Mouse (Mus musculus): ENCODE results near the gene Klhl35. TPM values are rescaled to one million over a fixed set of nuclear protein-coding genes. Genes with fewer than 3 reads are reported as not detected.

Gene Klhl35
- polyA plus RNA-seq, 1 experiment from 2014 or later = 0.09 TPM

DNA sequence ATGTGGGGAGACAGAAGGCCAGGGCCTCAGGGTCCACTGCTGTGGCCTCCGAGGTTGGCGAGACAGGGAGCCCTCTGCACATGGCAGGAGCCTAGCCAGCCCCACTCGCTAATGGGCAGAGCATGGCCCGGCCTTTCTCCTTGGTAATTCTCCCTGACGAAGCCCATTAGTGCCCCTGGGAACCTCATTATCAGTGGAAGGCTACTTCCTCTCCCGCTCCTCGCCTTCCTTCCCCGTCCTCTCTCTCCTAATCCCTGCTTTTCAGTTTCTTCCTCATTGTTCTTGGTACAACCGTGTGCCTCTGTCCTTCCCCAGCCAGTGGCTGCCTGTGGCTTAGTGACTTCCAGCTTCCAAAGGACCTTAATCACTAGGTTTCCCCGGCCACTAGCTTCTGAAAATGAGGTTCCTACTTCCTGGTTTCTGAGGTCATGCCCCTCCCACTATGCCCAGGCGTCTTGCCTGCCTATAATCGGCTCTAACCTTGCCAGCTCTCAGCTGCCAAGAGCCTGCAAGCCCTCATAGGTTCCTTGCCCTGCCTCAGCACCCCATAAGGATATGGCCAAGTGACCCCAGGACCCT is 31.0 kb upstream of the Klhl35 start:
- 0 out of 2 replicates have a peak overlapping the region, but pooled peaks have one; percentile 5 for H3K4me3 ChIP-seq (replicated peaks)
- no peaks in the 10 kb centered on the region; the same call in 1 of the 2 replicates for H3K27me3 ChIP-seq
- no peak overlapping the region for H3K27ac ChIP-seq (replicated peaks)
- H3K9me3 ChIP-seq (replicated peaks) = no peaks in the 10 kb centered on the region
- H3K4me2 ChIP-seq = peak overlapping the region; percentile 35
- H3K9ac ChIP-seq = no peak overlapping the region
- WGBS (ENCODE audit: insufficient replicate concordance) = 16% methylated on average over 12 of the region's 12 CpGs
- H3K36me3 ChIP-seq (replicated peaks) = no peaks in the 10 kb centered on the region
- ATAC-seq (ENCODE audit: insufficient read depth) = no peak
- H3K4me1 ChIP-seq (replicated peaks) = peaks cover 16% of the 10 kb centered on the region; the same call in 1 of the 2 replicates

- Histone ChIP-seq H3K9me3 (replicated peaks) (no peaks in the 10 kb centered on the region), H3K4me3 (replicated peaks) (no peak overlapping the region), H3K36me3 (replicated peaks) (no peaks in the 10 kb centered on the region)
Observed at GRCm38 (mm10) chr7:99436530-99436929, 29.3 kb upstream of the Klhl35 start.

GRCm38 (mm10) chr7:99438881-99439280 is 26.9 kb upstream of the Klhl35 start:
- Histone ChIP-seq H3K4me1 (replicated peaks) (0 out of 2 replicates have a peak, but pooled peaks cover 5% of the 10 kb centered on the region), H3K27me3 (no peaks in the 10 kb centered on the region; the same call in 1 of the 2 replicates), H3K9me3 (replicated peaks) (no peaks in the 10 kb centered on the region), H3K27ac (replicated peaks) (no peak overlapping the region), H3K4me2 (no peak overlapping the region), H3K4me3 (replicated peaks) (no peak overlapping the region), H3K36me3 (replicated peaks) (no peaks in the 10 kb centered on the region), H3K9ac (no peak overlapping the region)
- no peak for ATAC-seq (ENCODE audit: insufficient read depth)
- WGBS (ENCODE audit: insufficient replicate concordance) = 67% methylated on average over 10 of the region's 10 CpGs

More at GRCm38 (mm10) chr7:99436530-99436929, 29.3 kb upstream of the Klhl35 start:
- Histone ChIP-seq H3K9ac (no peak overlapping the region), H3K27me3 (no peaks in the 10 kb centered on the region; the same call in 1 of the 2 replicates), H3K4me1 (replicated peaks) (peaks cover 16% of the 10 kb centered on the region; the same call in 1 of the 2 replicates), H3K27ac (replicated peaks) (no peak overlapping the region), H3K4me2 (no peak overlapping the region)
- WGBS (ENCODE audit: insufficient replicate concordance) = 39% methylated on average over 4 of the region's 4 CpGs
- no peak for ATAC-seq (ENCODE audit: insufficient read depth)

DNA sequence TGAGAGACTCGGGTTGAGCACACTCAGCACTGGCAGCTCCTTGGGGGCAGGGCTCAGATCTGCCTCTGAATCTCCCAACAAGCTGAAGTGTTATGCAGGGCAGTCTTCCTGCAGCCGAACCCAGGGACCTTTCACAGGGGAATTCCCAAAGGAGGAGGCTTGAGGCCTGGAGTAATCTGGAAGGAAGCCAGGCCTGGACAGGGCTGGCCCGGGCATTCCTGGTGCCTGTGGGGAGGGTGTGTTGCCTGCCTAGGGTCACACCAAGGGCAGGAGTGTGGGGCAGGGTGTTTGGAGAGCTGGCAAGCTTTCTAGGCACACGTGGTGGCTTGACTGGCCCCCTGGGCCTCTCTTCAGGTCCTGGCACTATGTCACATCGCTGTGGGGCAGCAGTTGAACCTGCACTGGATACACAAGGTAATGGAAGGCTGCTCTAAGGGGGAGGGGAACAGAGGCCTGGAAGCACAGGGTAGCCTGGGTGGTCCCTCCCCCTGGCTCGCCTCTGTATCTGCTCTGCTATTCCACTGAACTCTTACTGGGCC is 24.2 kb upstream of the Klhl35 start:
- WGBS (ENCODE audit: insufficient replicate concordance) = 45% methylated on average over 6 of the region's 6 CpGs
- Histone ChIP-seq H3K4me2 (no peak overlapping the region), H3K9me3 (replicated peaks) (no peaks in the 10 kb centered on the region), H3K36me3 (replicated peaks) (no peaks in the 10 kb centered on the region), H3K27me3 (no peaks in the 10 kb centered on the region; the same call in 1 of the 2 replicates), H3K4me1 (replicated peaks) (no peaks in the 10 kb centered on the region), H3K9ac (no peak overlapping the region), H3K4me3 (replicated peaks) (no peak overlapping the region), H3K27ac (replicated peaks) (no peak overlapping the region)
- no peak; the same call in 1 of the 2 replicates for ATAC-seq (ENCODE audit: insufficient read depth)

DNA sequence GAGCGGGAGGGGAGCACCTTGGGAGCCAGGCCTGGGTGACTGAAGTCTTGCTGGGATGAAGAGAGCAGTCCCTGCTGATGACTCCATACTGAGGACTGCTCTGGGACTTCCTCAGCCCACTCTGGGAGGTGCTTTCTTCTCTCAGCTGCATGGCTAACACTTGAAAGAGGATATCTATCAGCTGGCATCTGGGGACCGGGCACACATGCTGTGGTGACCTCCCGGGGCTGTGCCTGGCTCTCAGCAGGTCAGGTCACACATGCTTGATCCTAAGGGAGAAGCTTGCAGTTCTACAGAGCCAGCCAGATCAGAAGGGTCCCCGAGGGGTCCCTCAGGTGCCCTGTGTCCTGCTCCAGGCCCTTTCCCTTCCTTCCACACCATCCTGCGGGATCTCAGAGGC is 22.6 kb upstream of the Klhl35 start:
- 58% methylated on average over 5 of the region's 5 CpGs for WGBS (ENCODE audit: insufficient replicate concordance)
- H3K4me2 ChIP-seq = no peak overlapping the region
- no peak overlapping the region for H3K4me3 ChIP-seq (replicated peaks)
- no peaks in the 10 kb centered on the region for H3K9me3 ChIP-seq (replicated peaks)
- H3K9ac ChIP-seq = no peak overlapping the region
- no peaks in the 10 kb centered on the region; the same call in 1 of the 2 replicates for H3K27me3 ChIP-seq
- no peak overlapping the region for H3K27ac ChIP-seq (replicated peaks)
- H3K36me3 ChIP-seq (replicated peaks) = no peaks in the 10 kb centered on the region
- no peaks in the 10 kb centered on the region for H3K4me1 ChIP-seq (replicated peaks)
- ATAC-seq (ENCODE audit: insufficient read depth) = no peak

- ATAC-seq (ENCODE audit: insufficient read depth) = no peak
- 48% methylated on average over 6 of the region's 6 CpGs for WGBS (ENCODE audit: insufficient replicate concordance)
Observed at GRCm38 (mm10) chr7:99444012-99444411, 21.8 kb upstream of the Klhl35 start.

DNA sequence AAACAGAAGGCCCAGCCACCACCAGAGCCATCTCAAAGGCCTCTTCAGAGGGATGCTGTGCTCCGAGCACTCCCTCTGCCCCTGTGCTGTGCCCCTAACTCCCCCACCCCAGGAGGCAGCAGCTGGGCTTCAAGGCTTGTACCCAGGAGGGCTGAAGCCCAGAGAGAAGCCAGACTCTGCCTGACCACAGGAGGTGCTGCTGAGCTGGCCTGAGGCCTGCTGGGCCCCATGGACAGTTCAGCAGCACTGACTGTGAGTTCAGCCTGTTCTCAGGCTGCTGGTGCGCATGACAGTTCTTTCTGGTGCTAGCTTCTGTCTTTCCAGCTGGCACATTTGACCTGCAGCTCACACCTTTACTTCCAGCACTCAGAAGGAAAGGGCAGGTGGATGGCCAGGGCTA is 20.0 kb upstream of the Klhl35 start:
- H3K27me3 ChIP-seq = no peaks in the 10 kb centered on the region; the same call in 1 of the 2 replicates
- no peak overlapping the region for H3K9ac ChIP-seq
- WGBS (ENCODE audit: insufficient replicate concordance) = 50% methylated on average over 2 of the region's 2 CpGs
- no peak for ATAC-seq (ENCODE audit: insufficient read depth)
- H3K27ac ChIP-seq (replicated peaks) = no peak overlapping the region
- H3K4me2 ChIP-seq = no peak overlapping the region
- H3K4me1 ChIP-seq (replicated peaks) = no peaks in the 10 kb centered on the region
- H3K9me3 ChIP-seq (replicated peaks) = no peaks in the 10 kb centered on the region
- H3K4me3 ChIP-seq (replicated peaks) = no peak overlapping the region
- no peaks in the 10 kb centered on the region for H3K36me3 ChIP-seq (replicated peaks)

More at GRCm38 (mm10) chr7:99444012-99444411, 21.8 kb upstream of the Klhl35 start:
- Histone ChIP-seq H3K36me3 (replicated peaks) (no peaks in the 10 kb centered on the region), H3K4me2 (no peak overlapping the region), H3K27me3 (no peaks in the 10 kb centered on the region; the same call in 1 of the 2 replicates), H3K4me3 (replicated peaks) (no peak overlapping the region), H3K4me1 (replicated peaks) (no peaks in the 10 kb centered on the region), H3K9me3 (replicated peaks) (no peaks in the 10 kb centered on the region), H3K27ac (replicated peaks) (no peak overlapping the region), H3K9ac (no peak overlapping the region)

DNA sequence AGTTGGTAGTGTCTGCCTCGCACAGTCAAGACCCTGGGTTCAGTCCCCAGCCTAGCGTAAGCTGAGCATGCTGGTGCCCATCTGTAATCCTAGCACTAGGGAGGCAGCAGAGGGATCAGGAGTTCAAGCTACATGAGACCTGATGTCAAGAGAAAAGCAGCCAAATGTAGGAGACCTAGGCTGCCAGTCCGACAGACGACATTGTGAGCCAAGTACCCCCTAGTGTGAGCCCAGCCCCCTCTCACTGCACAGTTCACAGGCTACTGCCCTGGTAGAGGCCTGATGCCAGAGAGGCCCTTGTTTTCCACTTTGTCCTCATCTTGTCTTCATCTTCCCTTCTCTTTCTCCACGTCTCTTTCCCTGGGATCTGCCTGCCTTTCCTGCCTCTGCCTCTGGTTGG is 18.5 kb upstream of the Klhl35 start:
- H3K27ac ChIP-seq (replicated peaks) = no peak overlapping the region
- 53% methylated on average over 5 of the region's 5 CpGs for WGBS (ENCODE audit: insufficient replicate concordance)
- ATAC-seq (ENCODE audit: insufficient read depth) = no peak
- H3K9ac ChIP-seq = no peak overlapping the region
- no peaks in the 10 kb centered on the region for H3K36me3 ChIP-seq (replicated peaks)
- H3K9me3 ChIP-seq (replicated peaks) = no peaks in the 10 kb centered on the region
- H3K27me3 ChIP-seq = no peaks in the 10 kb centered on the region; the same call in 1 of the 2 replicates
- no peak overlapping the region for H3K4me3 ChIP-seq (replicated peaks)
- H3K4me1 ChIP-seq (replicated peaks) = no peaks in the 10 kb centered on the region
- H3K4me2 ChIP-seq = no peak overlapping the region

DNA sequence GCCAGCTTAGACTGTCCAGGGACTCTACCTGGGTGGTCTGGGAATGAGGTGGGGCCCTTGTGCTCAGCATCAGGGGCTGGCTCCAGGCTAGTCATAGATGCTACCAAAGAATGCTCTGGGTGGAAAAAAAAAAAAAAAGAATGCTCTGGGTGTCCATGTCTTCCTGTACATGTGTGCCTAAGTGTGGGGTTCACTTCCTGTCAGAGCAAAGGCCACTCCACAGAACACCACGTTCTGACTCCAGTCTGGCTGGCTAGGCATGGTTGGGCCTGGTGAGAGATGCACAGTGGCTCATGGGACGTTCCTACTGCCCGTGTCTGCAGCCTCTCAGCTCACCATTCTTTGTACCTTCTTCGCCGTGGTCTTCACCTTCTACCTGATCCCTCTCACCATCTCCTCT is 17.2 kb upstream of the Klhl35 start:
- WGBS (ENCODE audit: insufficient replicate concordance) = 33% methylated on average over 5 of the region's 5 CpGs
- no peak for ATAC-seq (ENCODE audit: insufficient read depth)
- H3K36me3 ChIP-seq (replicated peaks) = no peaks in the 10 kb centered on the region
- H3K9ac ChIP-seq = no peak overlapping the region
- no peak overlapping the region for H3K27ac ChIP-seq (replicated peaks)
- no peaks in the 10 kb centered on the region for H3K4me1 ChIP-seq (replicated peaks)
- H3K4me2 ChIP-seq = no peak overlapping the region
- H3K9me3 ChIP-seq (replicated peaks) = no peaks in the 10 kb centered on the region
- H3K4me3 ChIP-seq (replicated peaks) = no peak overlapping the region
- no peaks in the 10 kb centered on the region; the same call in 1 of the 2 replicates for H3K27me3 ChIP-seq

- no peak for ATAC-seq (ENCODE audit: insufficient read depth)
- Histone ChIP-seq H3K4me2 (no peak overlapping the region), H3K36me3 (replicated peaks) (no peaks in the 10 kb centered on the region), H3K9ac (no peak overlapping the region), H3K9me3 (replicated peaks) (no peaks in the 10 kb centered on the region), H3K27me3 (no peaks in the 10 kb centered on the region; the same call in 1 of the 2 replicates), H3K4me3 (replicated peaks) (no peak overlapping the region), H3K27ac (replicated peaks) (no peak overlapping the region), H3K4me1 (replicated peaks) (no peaks in the 10 kb centered on the region)
- 17% methylated on average over 8 of the region's 8 CpGs for WGBS (ENCODE audit: insufficient replicate concordance)
Observed at GRCm38 (mm10) chr7:99449063-99449462, 16.7 kb upstream of the Klhl35 start.

DNA sequence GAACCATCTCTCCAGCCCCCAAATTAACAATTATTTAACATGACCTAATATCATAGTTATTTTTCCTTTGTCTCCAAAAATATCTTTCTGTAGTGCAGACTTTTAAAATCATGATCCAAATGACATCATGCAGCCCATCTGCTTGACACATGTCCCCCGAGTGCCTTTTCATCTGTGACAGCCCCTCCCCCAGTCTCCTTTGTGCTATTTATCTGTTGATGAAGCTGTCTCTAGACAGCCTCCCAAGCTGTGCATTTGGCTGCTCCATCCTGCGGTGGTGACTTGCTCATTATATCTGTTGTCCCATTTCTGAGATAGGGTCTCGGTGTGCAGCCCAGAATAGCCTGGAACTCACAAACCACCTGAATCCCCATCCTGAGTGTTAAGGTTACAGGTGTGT is 16.1 kb upstream of the Klhl35 start:
- H3K4me1 ChIP-seq (replicated peaks) = no peaks in the 10 kb centered on the region
- 43% methylated on average over 3 of the region's 3 CpGs for WGBS (ENCODE audit: insufficient replicate concordance)
- no peak overlapping the region for H3K9ac ChIP-seq
- H3K9me3 ChIP-seq (replicated peaks) = no peaks in the 10 kb centered on the region
- no peak for ATAC-seq (ENCODE audit: insufficient read depth)
- no peak overlapping the region for H3K4me3 ChIP-seq (replicated peaks)
- H3K36me3 ChIP-seq (replicated peaks) = no peaks in the 10 kb centered on the region
- H3K4me2 ChIP-seq = no peak overlapping the region
- H3K27ac ChIP-seq (replicated peaks) = no peak overlapping the region
- H3K27me3 ChIP-seq = no peaks in the 10 kb centered on the region; the same call in 1 of the 2 replicates
